Mouse (Mus musculus): ENCODE measurements around the gene Ccdc110. TPM values are rescaled to one million over a fixed set of nuclear protein-coding genes. Genes with fewer than 3 reads are reported as not detected.

Ccdc110 gene
- polyA plus RNA-seq, 3 experiments from 2014 or later = not detected

GRCm38 (mm10) chr8:45986665-45987064, 52.2 kb downstream of the Ccdc110 start:
- ATAC-seq = no peak

GRCm38 (mm10) chr8:45988189-45988588, 53.8 kb downstream of the Ccdc110 start:
- no peak for ATAC-seq

GRCm38 (mm10) chr8:45990631-45991310, 56.4 kb downstream of the Ccdc110 start:
- ATAC-seq = no peak

Other genes with a start within 250 kb of the Ccdc110 start
- gene Pdlim3, start 49.2 kb upstream of the Ccdc110 start, polyA plus RNA-seq (2017; shearing (Covaris generic)) = not detected
- gene 1700029J07Rik, start 40.6 kb downstream of the Ccdc110 start, polyA plus RNA-seq (2017; shearing (Covaris generic)) = 1 to 10 TPM in 2 of 3 experiments, under 1 TPM in 1; 0.55 to 2.9 (median 2.4) TPM
- gene Ufsp2, start 40.9 kb downstream of the Ccdc110 start, polyA plus RNA-seq (2017; shearing (Covaris generic)) = 10 to 100 TPM; 64.0 to 81.0 (median 77.7) TPM
- 1 to 10 TPM in 1 of 3 experiments, under 1 TPM in 2; 0.47 to 1.1 (median 0.97) TPM for gene Lrp2bp, start 64.7 kb downstream of the Ccdc110 start, polyA plus RNA-seq (2017; shearing (Covaris generic))
- 10 to 100 TPM; 12.3 to 17.9 (median 17.4) TPM for gene Ankrd37, start 71.1 kb downstream of the Ccdc110 start, polyA plus RNA-seq (2017; shearing (Covaris generic))
- gene Cfap97, start 217.2 kb downstream of the Ccdc110 start, polyA plus RNA-seq (2017; shearing (Covaris generic)) = 10 to 100 TPM; 25.0 to 44.3 (median 33.7) TPM
- 10 to 100 TPM in 2 of 3 experiments, 1 to 10 TPM in 1; 9.7 to 11.4 (median 11.0) TPM for gene Snx25, start 217.5 kb downstream of the Ccdc110 start, polyA plus RNA-seq (2017; shearing (Covaris generic))

All from inflammation-experienced regulatory T-cells, adult 6 months (primary cell).